Mouse (Mus musculus) stomach, embryonic 15.5 days (tissue): ENCODE results near the gene Slc2a5. TPM values are rescaled to one million over a fixed set of nuclear protein-coding genes. Genes with fewer than 3 reads are reported as not detected.

ENCODE experiments used
- ATAC-seq: fragments of 200-750 bp; cut with Nextera tagmentation; 2 replicates; pipeline ENCODE4 v1.8.0; 2017; ENCODE audit warnings: low read depth, moderate number of reproducible peaks, moderate TSS enrichment; ENCODE audit not compliant: insufficient read depth, low FRiP score
- H3K27ac ChIP-seq: fragments of 300-500 bp; sonication (generic); 2 replicates; pipeline ENCODE4 v1.5.1; 2015; ENCODE audit warnings: mild to moderate bottlenecking, inconsistent platforms
- H3K27me3 ChIP-seq: fragments of 300-500 bp; sonication (generic); replicated peaks from 2 replicates; pipeline ENCODE4 v1.6.1; 2015; ENCODE audit warnings: inconsistent platforms
- H3K36me3 ChIP-seq: fragments of 300-500 bp; sonication (generic); 2 replicates; pipeline ENCODE4 v1.6.1; 2015; ENCODE audit warnings: inconsistent platforms
- H3K4me1 ChIP-seq: fragments of 300-500 bp; sonication (generic); 2 replicates; pipeline ENCODE4 v1.6.1; 2015; ENCODE audit warnings: inconsistent platforms
- H3K4me2 ChIP-seq: fragments of 300-500 bp; sonication (generic); 2 replicates; pipeline ENCODE4 v1.6.1; 2015; ENCODE audit warnings: mild to moderate bottlenecking, inconsistent platforms
- H3K4me3 ChIP-seq: fragments of 300-500 bp; sonication (generic); replicated peaks from 2 replicates; pipeline ENCODE4 v1.5.1; 2015; ENCODE audit warnings: inconsistent platforms
- H3K9ac ChIP-seq: fragments of 300-500 bp; sonication (generic); 2 replicates; pipeline ENCODE4 v1.6.1; 2015; ENCODE audit warnings: inconsistent platforms
- H3K9me3 ChIP-seq: fragments of 300-500 bp; sonication (generic); 2 replicates; pipeline ENCODE4 v1.6.1; 2016; ENCODE audit warnings: inconsistent platforms
- WGBS: fragments of 180-500 bp; shearing (Covaris S2); methylation state at CpG from one replicate; pipeline ENCODE4 v1.1.7; 2015; 5-methylcytosine and 5-hydroxymethylcytosine counted together
- polyA plus RNA-seq: library from polyadenylated mRNA; unstranded; fragments of >200 nt; fragmentation: Nextera tagmentation; extraction: Ambion mirVana; gene quantifications from 2 replicates; pipeline ENCODE4 v1.2.1, GENCODE M21; 2015

The Slc2a5 gene
- 1.6 and 2.4 TPM in 2 replicates for polyA plus RNA-seq

GRCm38 (mm10) chr4:150119055-150119454, at the start of gene Slc2a5:
Gene Slc2a5 (plus strand): TSS chr4:150119283.
- Histone ChIP-seq H3K9me3 (no peaks in the 10 kb centered on the region), H3K36me3 (no peaks in the 10 kb centered on the region), H3K27ac (no peak within 1 kb of the TSS), H3K9ac (no peak within 1 kb of the TSS), H3K4me2 (peak within 1 kb of the TSS; percentile 39), H3K4me1 (0 out of 2 replicates have a peak, but pooled peaks cover 4% of the 10 kb centered on the region), H3K4me3 (no peak within 1 kb of the TSS; the same call in 1 of the 2 replicates), H3K27me3 (no peaks in the 10 kb centered on the region)
- WGBS, result 16% methylated on average over 13 of the region's 15 CpGs
- ATAC-seq, result no peak

- Histone ChIP-seq H3K4me2 (no peak overlapping the region), H3K36me3 (no peaks in the 10 kb centered on the region), H3K9me3 (no peaks in the 10 kb centered on the region), H3K9ac (no peak overlapping the region), H3K27ac (no peak overlapping the region), H3K4me3 (no peak overlapping the region), H3K4me1 (no peaks in the 10 kb centered on the region), H3K27me3 (no peaks in the 10 kb centered on the region)
- no peak for ATAC-seq
- WGBS, result 39% methylated on average over 8 of the region's 8 CpGs
Measured at GRCm38 (mm10) chr4:150070136-150070535, 48.9 kb upstream of the Slc2a5 start.

GRCm38 (mm10) chr4:150072416-150073101, 46.5 kb upstream of the Slc2a5 start:
- Histone ChIP-seq H3K4me3 (no peak overlapping the region), H3K27me3 (no peaks in the 10 kb centered on the region), H3K9ac (no peak overlapping the region), H3K36me3 (no peaks in the 10 kb centered on the region), H3K4me1 (no peaks in the 10 kb centered on the region), H3K27ac (no peak overlapping the region), H3K9me3 (no peaks in the 10 kb centered on the region), H3K4me2 (no peak overlapping the region)
- ATAC-seq, result no peak
- WGBS, result 57% methylated on average over 15 of the region's 15 CpGs

GRCm38 (mm10) chr4:150073102-150073473, 46.0 kb upstream of the Slc2a5 start:
- H3K36me3 ChIP-seq, result no peaks in the 10 kb centered on the region
- WGBS, result 20% methylated on average over 8 of the region's 8 CpGs
- no peak overlapping the region for H3K9ac ChIP-seq
- no peak overlapping the region for H3K4me2 ChIP-seq
- H3K4me1 ChIP-seq, result no peaks in the 10 kb centered on the region
- H3K27ac ChIP-seq, result no peak overlapping the region
- no peaks in the 10 kb centered on the region for H3K27me3 ChIP-seq
- H3K4me3 ChIP-seq, result no peak overlapping the region
- no peak for ATAC-seq
- no peaks in the 10 kb centered on the region for H3K9me3 ChIP-seq

GRCm38 (mm10) chr4:150075350-150075749, 43.7 kb upstream of the Slc2a5 start:
- Histone ChIP-seq H3K36me3 (no peaks in the 10 kb centered on the region), H3K4me3 (no peak overlapping the region), H3K9ac (no peak overlapping the region), H3K9me3 (no peaks in the 10 kb centered on the region), H3K4me2 (no peak overlapping the region), H3K27me3 (no peaks in the 10 kb centered on the region), H3K4me1 (0 out of 2 replicates have a peak, but pooled peaks cover 3% of the 10 kb centered on the region), H3K27ac (no peak overlapping the region)
- ATAC-seq, result no peak
- 73% methylated on average over 7 of the region's 7 CpGs for WGBS

- Histone ChIP-seq H3K27me3 (no peaks in the 10 kb centered on the region), H3K4me3 (no peak overlapping the region), H3K36me3 (no peaks in the 10 kb centered on the region), H3K27ac (no peak overlapping the region), H3K9ac (no peak overlapping the region), H3K4me2 (no peak overlapping the region), H3K4me1 (0 out of 2 replicates have a peak, but pooled peaks cover 3% of the 10 kb centered on the region), H3K9me3 (no peaks in the 10 kb centered on the region)
- 34% methylated on average over 18 of the region's 18 CpGs for WGBS
- ATAC-seq, result no peak
Measured at GRCm38 (mm10) chr4:150076147-150076546, 42.9 kb upstream of the Slc2a5 start.

- WGBS, result 65% methylated on average over 2 of the region's 2 CpGs
- H3K4me2 ChIP-seq, result no peak overlapping the region
- no peak for ATAC-seq
- no peaks in the 10 kb centered on the region for H3K9me3 ChIP-seq
- no peaks in the 10 kb centered on the region for H3K27me3 ChIP-seq
- no peak overlapping the region for H3K27ac ChIP-seq
- H3K4me3 ChIP-seq, result no peak overlapping the region
- H3K4me1 ChIP-seq, result 0 out of 2 replicates have a peak, but pooled peaks cover 3% of the 10 kb centered on the region
- no peaks in the 10 kb centered on the region for H3K36me3 ChIP-seq
- H3K9ac ChIP-seq, result no peak overlapping the region
Measured at GRCm38 (mm10) chr4:150078646-150079045, 40.4 kb upstream of the Slc2a5 start.

GRCm38 (mm10) chr4:150079244-150079643, 39.8 kb upstream of the Slc2a5 start:
- Histone ChIP-seq H3K27ac (no peak overlapping the region), H3K36me3 (no peaks in the 10 kb centered on the region), H3K27me3 (no peaks in the 10 kb centered on the region), H3K9me3 (no peaks in the 10 kb centered on the region), H3K4me1 (0 out of 2 replicates have a peak, but pooled peaks cover 3% of the 10 kb centered on the region), H3K9ac (no peak overlapping the region), H3K4me3 (no peak overlapping the region), H3K4me2 (no peak overlapping the region)
- no peak for ATAC-seq
- 76% methylated on average over 7 of the region's 7 CpGs for WGBS

- Histone ChIP-seq H3K9ac (no peak overlapping the region), H3K36me3 (no peaks in the 10 kb centered on the region), H3K4me3 (no peak overlapping the region), H3K27ac (0 out of 2 replicates have a peak overlapping the region, but pooled peaks have one; percentile 16), H3K4me2 (no peak overlapping the region), H3K9me3 (no peaks in the 10 kb centered on the region), H3K27me3 (no peaks in the 10 kb centered on the region), H3K4me1 (0 out of 2 replicates have a peak, but pooled peaks cover 3% of the 10 kb centered on the region)
- 60% methylated on average over 11 of the region's 11 CpGs for WGBS
- no peak for ATAC-seq
Measured at GRCm38 (mm10) chr4:150080330-150080967, 38.6 kb upstream of the Slc2a5 start.

- 75% methylated on average over 4 of the region's 4 CpGs for WGBS
- Histone ChIP-seq H3K4me1 (peaks cover 19% of the 10 kb centered on the region), H3K9ac (no peak overlapping the region), H3K4me2 (no peak overlapping the region), H3K36me3 (no peaks in the 10 kb centered on the region), H3K27ac (no peak overlapping the region), H3K9me3 (no peaks in the 10 kb centered on the region), H3K4me3 (no peak overlapping the region), H3K27me3 (no peaks in the 10 kb centered on the region)
- no peak for ATAC-seq
Measured at GRCm38 (mm10) chr4:150085366-150085765, 33.7 kb upstream of the Slc2a5 start.

- H3K9me3 ChIP-seq, result no peaks in the 10 kb centered on the region
- no peaks in the 10 kb centered on the region for H3K27me3 ChIP-seq
- no peaks in the 10 kb centered on the region for H3K36me3 ChIP-seq
- ATAC-seq, result no peak
- peak overlapping the region; percentile 57 for H3K27ac ChIP-seq
- peak overlapping the region; percentile 98 for H3K4me2 ChIP-seq
- peak overlapping the region; percentile 64 for H3K4me3 ChIP-seq
- 0 out of 2 replicates have a peak overlapping the region, but pooled peaks have one; percentile 9 for H3K9ac ChIP-seq
- 3% methylated on average over 7 of the region's 7 CpGs for WGBS
- peaks cover 19% of the 10 kb centered on the region for H3K4me1 ChIP-seq
Measured at GRCm38 (mm10) chr4:150086841-150087160, 32.3 kb upstream of the Slc2a5 start.

- ATAC-seq, result peak; percentile 97
- H3K27ac ChIP-seq, result peak within 1 kb of the TSS; percentile 77
- peak within 1 kb of the TSS; percentile 98 for H3K4me2 ChIP-seq
- WGBS, result under 1% methylated on average over 53 of the region's 56 CpGs
- no peaks in the 10 kb centered on the region for H3K27me3 ChIP-seq
- no peaks in the 10 kb centered on the region for H3K9me3 ChIP-seq
- H3K36me3 ChIP-seq, result no peaks in the 10 kb centered on the region
- H3K9ac ChIP-seq, result peak within 1 kb of the TSS; percentile 57
- H3K4me1 ChIP-seq, result peaks cover 19% of the 10 kb centered on the region
- peak within 1 kb of the TSS; percentile 64 for H3K4me3 ChIP-seq
Measured at GRCm38 (mm10) chr4:150087161-150087889, 31.8 kb upstream of the Slc2a5 start, which contains the start of gene Gpr157. Gene Gpr157 (plus strand): TSS chr4:150087365.
